Mouse (Mus musculus): ENCODE results near the gene Styx. TPM values are rescaled to one million over a fixed set of nuclear protein-coding genes. Genes with fewer than 3 reads are reported as not detected.
"Not testable (repeated sequence)": the region's sequence is repeated elsewhere in the genome, so short reads cannot be mapped to it uniquely, and the experiment has no call there.

Gene Styx
- total RNA-seq, 2 experiments from 2014 or later = 12.6 to 18.4 TPM

DNA sequence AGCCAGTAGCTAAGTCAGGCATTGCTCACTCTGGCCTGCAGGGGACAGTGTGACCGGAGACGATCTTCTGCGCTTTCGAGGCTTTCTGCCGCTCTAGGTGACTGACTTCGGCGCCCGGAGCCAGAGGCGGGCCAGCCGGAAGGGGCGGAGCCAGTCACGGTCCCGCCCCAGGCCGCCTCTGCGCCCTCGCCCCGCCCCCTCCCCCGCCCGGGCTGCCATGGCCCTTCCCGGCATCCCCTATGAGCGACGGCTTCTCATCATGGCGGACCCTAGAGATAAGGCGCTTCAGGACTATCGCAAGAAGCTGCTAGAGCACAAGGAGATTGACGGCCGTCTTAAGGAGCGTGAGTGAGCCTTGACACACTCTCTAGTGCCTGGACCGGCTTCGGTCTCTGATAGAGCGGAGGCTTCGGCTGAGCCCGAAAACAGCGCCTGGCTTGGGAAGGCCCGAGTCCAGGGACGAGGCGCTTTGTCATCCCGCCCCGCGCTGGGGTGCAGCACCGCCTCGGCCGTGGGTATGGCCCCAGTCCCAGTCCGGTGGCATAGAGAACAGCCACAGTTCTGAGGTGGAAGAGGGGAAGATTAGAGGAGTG lies 21.2 kb upstream of the Styx start, which contains the start of gene Psmc6:
Gene Psmc6, plus strand, starts transcription at position 200 of the 593 bp plus-strand sequence.
- intact Hi-C loops (cut with DNase I) = loop anchor here (1.0 kb wide), 1 partner anchor 11 kb away; the partner anchor contains the start of gene Ero1l
- peak; percentile 91 to 97 for DNase-seq (ENCODE audit: low spot score in 2 of 2)

DNA sequence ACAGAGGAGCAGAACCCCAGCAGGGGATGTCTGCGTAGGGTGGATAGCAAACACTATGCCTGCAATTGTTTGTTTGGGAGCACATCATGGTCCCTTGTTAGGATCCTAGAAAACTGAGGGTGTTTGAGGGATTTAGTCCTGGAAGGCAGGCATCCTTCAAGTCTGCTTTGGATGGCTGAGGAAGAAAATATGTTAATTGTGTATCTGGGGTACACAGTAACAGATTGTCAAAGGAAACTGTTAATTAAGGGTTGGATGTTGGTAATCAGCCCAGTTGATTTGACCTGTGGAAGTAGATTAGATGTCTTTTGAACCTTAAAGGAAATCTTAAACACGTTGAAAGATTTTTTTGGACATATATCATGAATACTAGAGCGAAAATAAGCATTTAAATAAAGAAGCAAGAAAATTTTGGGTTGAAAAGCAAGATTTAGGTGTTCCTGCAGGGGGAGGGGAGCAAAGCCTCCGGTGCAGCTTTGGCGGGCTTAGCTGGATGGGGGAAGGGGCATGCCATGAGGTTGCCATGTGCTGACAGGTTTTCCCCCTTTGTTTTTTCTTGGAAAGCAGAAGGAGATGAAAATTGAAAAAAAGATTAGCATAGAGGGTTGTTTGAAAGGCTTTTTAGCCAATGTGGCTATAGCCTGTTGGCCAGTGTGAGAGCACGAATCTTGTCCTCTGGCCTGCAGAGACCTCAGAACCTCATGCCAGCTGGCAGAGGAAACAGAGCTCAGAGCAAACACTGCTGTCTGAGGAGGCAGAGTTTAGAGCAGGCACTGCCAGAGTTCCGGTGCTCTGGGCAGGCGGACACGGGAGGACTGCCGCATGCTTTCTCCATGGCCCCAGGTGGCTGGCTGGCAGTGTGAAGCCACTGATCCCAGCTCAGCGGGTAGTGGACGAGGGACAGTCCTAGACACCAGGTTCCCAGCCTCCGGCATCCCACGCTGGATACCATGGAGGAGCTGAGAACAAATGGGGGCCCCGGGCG lies 13.6 kb downstream of the Styx start:
- intact Hi-C loops (cut with DNase I) = no loop called here

DNA sequence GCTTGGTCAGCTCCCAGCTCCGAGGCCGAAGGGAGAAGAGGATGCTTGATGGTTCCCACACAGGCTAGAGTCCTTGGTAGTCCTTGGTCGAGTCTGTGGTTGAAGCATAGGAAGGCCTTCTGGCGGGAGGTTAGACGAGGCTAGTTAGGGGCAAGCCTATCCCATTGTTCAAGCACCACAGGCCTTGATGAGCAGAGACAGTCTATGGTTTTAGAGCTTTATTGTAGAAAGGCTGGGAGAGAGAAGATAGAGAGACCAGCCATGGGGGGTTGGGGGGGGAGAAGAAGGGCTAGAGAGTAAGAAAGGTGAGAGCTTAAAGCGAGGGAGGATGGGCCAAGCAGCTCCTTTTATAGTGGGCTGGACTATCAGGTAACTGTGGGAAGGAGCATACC lies 14.3 kb downstream of the Styx start:
- DNase-seq (ENCODE audit: low spot score in 2 of 2) = no peak
- intact Hi-C loops (cut with DNase I) = no loop called here

More for the DNA sequence above, 13.6 kb downstream of the Styx start:
- no peak for DNase-seq (ENCODE audit: low spot score in 2 of 2)

DNA sequence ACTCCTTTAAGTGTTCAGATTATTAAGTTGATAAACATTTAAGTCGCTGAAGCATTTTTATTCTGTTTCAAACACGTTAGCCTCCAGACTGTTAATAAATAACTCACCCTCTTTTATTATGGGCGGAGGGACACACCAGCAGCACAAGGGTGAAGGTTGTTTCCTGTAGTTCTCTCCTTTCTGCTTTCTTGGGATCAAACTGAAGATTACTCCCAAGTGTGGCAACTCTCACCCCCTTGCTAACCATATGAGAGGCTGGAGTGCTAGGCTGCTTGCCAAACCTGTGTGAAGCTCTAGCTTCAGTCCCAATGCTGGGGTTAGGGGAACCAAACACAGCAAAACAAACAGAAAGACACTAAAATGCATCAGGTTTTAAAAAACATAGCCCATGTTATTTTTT lies 27.9 kb downstream of the Styx start:
- intact Hi-C loops (cut with DNase I) = no loop called here
- no peak for DNase-seq (ENCODE audit: low spot score in 2 of 2)

DNA sequence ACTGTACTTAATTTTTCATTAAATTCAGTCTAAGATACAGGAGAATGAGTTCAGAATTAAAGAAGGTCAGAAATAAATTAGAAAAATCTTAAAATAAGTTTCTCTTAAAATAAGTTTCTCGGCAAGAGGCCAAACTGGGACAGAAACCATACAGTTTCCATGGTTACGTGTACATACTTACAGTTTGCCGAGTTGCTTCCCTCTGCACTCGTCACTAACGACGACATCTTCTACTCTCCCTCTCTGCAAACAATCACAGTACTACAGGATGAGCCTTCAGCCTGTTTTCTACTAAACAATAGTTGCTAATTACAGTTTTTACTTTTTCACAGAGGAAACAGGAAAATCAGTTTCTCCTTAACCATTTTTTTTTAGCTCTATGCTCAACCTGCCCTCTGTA lies 29.9 kb downstream of the Styx start:
- intact Hi-C loops (cut with DNase I) = no loop called here
- no peak for DNase-seq (ENCODE audit: low spot score in 2 of 2)

DNA sequence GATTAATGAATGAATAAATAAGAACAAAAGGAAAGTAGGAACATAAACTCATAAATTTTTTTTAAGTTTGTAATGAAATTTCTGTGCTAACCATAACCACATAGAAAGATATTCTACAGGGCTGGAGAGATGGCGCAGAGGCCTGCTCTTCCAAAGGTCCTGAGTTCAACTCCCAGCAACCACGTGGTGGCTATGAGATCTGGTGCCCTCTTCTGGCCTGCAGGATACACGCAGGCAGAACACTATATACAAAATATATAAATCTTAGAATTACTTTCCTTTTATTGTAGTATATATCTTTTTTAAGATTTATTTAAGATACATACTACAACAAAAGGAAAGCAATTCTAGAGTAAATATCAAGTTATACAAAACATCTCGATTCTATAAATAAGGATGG lies 32.0 kb downstream of the Styx start:
- DNase-seq (ENCODE audit: low spot score in 2 of 2) = no peak
- intact Hi-C loops (cut with DNase I) = no loop called here

DNA sequence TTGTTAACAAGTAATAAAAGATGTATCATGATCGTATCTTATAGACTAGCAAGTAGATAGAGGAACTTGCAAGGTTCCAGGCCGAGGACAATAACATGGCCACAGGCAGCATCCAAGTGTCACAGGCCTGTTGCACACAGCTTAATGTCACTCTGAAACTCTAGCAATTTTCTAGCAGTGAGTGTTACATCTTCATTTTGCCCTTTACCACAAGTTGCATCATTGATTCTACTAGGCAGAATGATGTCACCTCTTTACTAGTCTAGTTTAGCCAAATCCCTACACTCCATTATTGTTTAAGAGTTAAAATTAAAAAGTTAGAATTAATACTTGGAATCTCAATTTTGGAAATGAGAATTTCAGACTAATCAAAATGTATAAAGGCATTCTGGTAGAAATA lies 34.7 kb downstream of the Styx start:
- no peak for DNase-seq (ENCODE audit: low spot score in 2 of 2)
- intact Hi-C loops (cut with DNase I) = no loop called here

DNA sequence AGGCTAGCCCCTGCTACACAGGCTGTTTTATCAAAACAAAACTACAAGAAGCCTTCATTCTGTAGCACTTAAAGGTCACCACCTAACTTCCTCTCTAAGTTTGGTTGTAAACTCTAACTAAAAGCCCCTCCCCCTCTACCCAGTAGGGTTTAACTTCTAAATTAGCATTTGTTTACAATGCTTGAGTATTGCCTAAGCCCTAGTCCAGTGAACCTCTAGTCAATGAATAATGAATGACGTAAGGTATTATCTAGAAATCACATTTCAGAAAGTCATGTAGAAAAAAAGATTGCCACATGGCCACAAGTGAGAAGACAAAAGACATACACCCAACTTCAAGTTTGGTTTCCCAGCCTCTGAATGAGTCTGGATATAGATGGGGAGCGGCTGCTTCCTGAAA lies 36.6 kb downstream of the Styx start:
- DNase-seq (ENCODE audit: low spot score in 2 of 2) = no peak
- intact Hi-C loops (cut with DNase I) = no loop called here

DNA sequence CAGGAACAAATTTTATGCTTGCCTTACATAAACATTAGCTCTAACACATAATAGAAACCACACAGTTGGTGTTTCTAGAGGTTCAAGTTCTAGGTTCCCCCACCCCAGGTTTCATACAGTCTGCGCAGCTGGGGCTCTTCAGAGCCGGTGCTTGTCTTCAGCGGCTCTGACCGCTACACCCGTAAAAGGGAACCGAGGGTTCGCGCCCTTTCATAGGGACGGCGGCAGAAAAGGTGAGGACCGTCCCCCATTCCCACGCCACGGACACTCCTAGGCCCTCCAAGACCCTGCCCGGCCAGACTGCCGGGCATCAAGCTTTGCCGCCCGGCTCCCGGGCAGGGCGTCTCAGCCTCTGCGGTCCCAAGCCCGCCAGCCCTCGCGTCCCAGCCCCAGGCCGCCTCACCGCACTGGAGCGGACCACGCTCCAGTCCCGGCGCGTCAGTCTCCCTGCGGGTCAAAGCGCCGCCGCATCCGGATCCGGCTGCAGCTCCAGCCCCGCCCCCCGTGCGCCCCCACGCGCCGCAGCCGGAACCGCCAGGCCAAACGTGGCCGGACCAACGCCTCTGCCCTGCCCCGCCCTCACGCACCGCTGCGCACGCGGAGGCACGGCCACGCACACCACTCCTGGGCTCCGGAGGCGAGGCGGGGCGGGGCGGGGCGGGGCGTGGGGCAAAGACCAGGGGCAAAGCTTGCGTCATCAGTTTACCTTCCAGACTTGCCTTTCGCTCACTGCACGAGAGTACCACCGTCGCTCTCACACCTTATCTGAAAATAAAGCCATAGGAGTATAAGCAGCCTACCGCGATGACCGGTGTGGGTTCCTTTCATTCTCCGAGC lies 37.7 kb downstream of the Styx start:
- intact Hi-C loops (cut with DNase I) = no loop called here
- peak; percentile 91 to 92 for DNase-seq (ENCODE audit: low spot score in 2 of 2)

DNA sequence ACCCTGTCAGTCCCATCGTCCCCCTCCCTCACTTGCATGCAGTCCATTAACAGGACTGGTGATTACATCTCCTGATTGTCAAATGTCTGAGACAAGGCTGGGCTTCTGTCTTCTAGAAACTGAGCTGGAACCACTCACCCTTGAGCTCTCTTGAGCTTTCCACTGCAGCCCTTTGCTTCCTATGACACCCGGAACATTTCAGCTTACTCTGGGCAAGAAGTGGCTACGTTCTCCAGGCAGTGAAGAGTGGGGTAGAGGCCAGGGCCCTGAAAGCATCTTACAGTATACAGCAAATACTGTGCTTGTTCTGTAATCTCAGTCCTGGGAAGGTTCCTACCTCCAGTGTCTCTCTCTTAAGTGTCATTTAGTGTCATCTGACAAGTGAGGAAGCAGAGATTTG lies 38.3 kb downstream of the Styx start:
- intact Hi-C loops (cut with DNase I) = no loop called here

DNA sequence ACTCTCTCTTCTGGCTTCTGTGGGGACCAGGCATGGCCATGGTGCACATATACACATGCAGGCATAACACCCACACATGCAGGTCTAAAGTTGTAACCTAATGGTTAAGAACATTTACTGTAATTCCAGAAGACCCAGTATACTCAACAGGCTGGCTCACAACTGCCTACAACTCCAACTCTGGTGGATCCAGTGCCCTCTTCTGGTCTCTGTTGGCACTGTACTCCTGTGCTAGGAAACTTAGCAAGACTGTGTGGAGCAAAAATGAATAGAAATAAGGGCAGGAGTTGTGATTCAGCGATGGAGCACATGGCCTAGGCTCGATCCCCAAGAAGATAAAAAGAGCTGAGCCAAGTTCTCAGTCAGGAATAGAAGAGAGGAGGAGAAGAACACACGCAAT lies 48.9 kb downstream of the Styx start:
- no peak for DNase-seq (ENCODE audit: low spot score in 2 of 2)
- intact Hi-C loops (cut with DNase I) = no loop called here

More for the DNA sequence above, 38.3 kb downstream of the Styx start:
- no peak for DNase-seq (ENCODE audit: low spot score in 2 of 2)

DNA sequence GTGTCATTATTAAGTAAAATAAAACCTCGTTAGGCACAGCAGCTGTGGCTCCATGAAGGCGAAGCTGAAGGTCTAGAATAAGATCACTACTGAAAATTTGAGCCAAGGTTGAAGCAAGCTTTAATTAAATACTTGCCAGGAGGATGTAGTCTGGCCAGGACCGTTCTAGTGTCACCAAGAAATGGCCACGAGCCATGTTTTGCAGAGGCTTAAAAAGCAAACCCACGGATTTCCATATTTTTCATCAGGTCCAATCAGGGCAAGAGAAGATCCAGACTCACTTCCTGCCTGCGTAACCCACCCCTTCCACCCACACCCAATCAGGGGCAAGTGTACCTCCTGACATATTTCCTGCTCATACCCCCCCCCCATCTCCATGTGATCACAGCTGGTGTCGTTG lies 52.8 kb downstream of the Styx start:
- no peak for DNase-seq (ENCODE audit: low spot score in 2 of 2)
- intact Hi-C loops (cut with DNase I) = no loop called here

DNA sequence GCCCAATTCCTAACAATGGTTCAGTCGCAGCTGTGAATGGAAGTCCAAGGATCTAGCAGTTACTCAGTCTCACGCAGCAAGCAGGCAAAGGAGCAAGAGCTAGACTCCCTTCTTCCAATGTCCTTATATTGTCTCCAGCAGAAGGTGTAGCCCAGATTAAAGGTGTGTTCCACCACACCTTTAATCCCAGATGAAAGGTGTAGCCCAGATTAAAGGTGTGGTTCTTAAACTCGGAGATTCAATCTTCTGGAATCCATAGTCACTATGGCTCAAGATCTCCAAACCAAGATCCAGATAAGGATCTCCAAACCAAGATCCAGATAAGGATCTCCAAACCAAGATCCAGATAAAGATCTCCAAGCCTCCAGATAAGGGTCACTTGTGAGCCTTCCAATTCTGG lies 53.9 kb downstream of the Styx start, which contains the start of gene Gnpnat1:
Gene Gnpnat1, minus strand, starts transcription at position 101 of the 400 bp plus-strand sequence.
- intact Hi-C loops (cut with DNase I) = not testable (repeated sequence)

DNA sequence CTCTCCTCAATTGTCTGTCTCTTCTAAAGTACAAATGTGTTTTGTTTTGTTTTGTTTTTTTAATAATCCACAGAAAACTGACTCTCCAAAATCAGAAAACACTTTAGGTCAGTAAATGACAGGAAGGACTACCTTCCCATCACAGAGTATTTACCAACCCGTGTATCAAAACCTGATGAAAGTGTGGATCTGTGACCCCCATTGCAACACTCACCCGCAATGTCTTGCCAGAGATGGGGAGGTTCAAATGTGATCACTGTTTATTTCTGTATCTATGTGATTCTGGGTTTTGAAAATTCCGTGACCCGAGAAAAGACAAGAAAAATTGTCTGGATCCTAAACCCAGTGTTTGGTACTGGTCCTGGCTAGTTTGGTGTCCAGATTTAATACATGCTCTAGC lies 65.4 kb downstream of the Styx start:
- intact Hi-C loops (cut with DNase I) = loop anchor here (5.0 kb wide), 1 partner anchor 271 kb away; no protein-coding TSS in a partner anchor
- no peak for DNase-seq (ENCODE audit: low spot score in 2 of 2)

More for the DNA sequence above, 53.9 kb downstream of the Styx start, which contains the start of gene Gnpnat1:
- DNase-seq (ENCODE audit: low spot score in 2 of 2) = not testable (repeated sequence)

DNA sequence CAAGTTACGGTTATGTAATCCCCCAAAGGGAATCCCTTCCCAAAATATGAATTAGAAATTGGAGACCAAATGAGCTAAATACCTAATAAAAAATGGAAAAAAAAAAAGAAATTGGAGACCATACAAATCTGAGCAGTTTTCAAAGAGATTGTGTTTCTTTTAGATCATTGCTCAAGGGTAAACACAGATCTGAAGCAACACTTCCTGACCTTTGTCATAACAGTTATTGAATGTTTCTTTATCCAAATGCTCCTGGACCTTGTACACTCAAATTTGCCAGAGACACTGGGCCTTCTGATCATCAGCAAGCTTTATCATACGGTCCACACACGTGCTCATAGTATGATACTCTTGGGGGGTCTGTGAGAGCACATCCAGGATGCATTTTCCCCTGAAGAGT lies 67.7 kb downstream of the Styx start:
- intact Hi-C loops (cut with DNase I) = loop anchor here (5.0 kb wide), 1 partner anchor 269 kb away; no protein-coding TSS in a partner anchor
- no peak for DNase-seq (ENCODE audit: low spot score in 2 of 2)

DNA sequence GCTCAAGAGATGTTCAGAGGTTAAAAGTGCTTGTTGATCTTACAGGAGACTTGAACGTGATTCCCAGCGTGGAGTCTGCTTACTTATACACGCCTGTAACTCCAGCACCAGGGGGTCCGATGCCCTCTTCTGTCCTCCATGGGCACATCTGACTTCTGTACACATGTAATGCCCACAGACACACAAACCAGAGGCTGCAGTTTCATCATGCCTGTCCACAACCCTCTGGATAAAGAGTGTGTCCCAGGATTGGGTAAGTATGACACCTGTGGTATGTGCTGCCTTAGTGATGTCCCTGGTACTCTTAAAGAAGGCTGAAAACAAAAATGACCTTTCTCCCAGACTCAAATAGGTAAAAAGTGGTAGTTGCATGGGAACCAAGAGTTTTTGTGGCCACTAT lies 68.4 kb downstream of the Styx start:
- intact Hi-C loops (cut with DNase I) = loop anchor here (5.0 kb wide), 1 partner anchor 268 kb away; no protein-coding TSS in a partner anchor
- no peak for DNase-seq (ENCODE audit: low spot score in 2 of 2)

DNA sequence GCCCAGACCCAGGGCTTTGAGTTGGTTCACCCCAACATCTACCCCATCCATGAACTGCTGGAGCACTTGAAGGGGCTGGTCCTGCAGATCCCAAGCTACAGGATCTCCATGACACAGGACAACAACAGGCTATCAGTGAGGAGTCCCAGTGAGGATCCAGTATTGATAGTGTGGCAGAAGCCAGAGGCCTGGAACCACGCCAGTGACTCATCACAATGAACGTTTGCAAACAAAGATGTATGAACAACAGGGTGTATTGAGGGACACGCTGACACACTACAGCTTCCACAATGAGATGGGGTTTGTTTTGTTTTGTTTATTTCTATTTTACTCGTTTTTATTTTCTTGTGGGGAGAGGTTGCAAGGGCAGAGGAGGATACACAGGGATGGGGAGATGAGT lies 71.5 kb downstream of the Styx start:
- intact Hi-C loops (cut with DNase I) = loop anchor here (5.0 to 10.0 kb wide), 4 partner anchors 120 to 1302 kb away; no protein-coding TSS in a partner anchor
- DNase-seq (ENCODE audit: low spot score in 2 of 2) = peak in 1 of 2 experiments; percentile 25

DNA sequence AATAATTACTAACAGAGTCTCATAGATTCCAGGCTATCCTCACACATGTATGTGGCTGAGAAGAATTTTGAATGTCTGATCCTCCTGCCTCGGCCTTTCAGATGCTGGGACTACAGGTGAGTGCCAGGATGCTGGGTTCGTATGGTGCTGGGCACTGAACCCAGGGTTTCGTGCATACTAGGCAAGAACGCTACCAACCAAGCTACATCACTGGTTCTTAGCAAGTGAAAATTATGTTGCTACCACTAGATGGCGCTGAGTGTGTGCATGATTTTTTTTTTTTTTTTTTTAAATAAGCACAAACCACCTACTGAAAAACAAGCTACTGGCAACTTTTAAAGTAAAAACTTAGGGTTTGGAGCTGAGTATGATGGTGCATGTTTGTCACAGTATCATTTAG lies 72.3 kb downstream of the Styx start:
- peak; percentile 38 to 60 for DNase-seq (ENCODE audit: low spot score in 2 of 2)
- intact Hi-C loops (cut with DNase I) = loop anchor here (5.0 to 10.0 kb wide), 4 partner anchors 119 to 1302 kb away; no protein-coding TSS in a partner anchor

DNA sequence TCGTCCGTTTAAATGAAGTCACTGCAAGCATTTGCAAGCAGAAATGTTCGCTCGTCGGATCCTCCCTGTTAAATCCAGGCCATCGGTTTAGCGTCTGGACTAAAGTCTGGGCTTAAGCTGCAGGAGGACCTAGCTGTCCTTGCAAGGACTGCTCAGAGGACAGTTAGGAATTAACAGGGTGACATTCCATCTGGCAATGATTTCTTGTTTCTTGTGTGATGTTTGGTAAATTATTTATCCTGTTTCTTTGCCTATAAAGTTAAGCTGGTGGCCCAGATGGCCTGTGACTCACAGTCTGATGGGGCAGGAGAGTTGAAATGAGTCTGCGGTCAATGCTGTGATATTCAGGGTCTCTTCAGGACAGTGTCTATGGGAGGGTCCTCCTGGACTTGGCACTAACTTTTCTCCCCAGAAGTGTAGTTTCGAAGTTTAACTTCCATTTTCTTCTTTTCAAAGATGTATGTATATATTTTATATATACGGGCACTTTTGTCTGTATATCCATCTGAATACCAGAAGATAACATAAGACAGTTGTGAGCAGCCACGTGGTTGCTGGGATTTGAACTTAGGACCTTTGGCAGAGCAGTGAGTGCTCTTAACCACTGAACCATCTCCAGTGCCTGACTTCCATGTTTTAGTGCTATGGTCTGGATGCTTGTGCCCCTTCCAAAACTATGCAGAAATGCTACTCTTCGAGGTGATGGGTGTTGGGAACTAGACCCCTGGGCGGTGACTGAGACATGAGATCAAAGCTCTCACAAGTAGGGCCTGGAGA lies 79.4 kb downstream of the Styx start:
- no peak for DNase-seq (ENCODE audit: low spot score in 2 of 2)
- intact Hi-C loops (cut with DNase I) = no loop called here
